Mouse (Mus musculus) liver, embryonic 16.5 days (tissue): ENCODE results near the gene Rcan1. TPM values are rescaled to one million over a fixed set of nuclear protein-coding genes. Genes with fewer than 3 reads are reported as not detected.
A peak's percentile ranks its signal among the peaks of the same experiment; 100 is the strongest.

Source experiments
- ATAC-seq: fragments of 200-750 bp; cut with Nextera tagmentation; 2 replicates; pipeline ENCODE4 v1.8.0; 2017; ENCODE audit warnings: low read depth, mild to moderate bottlenecking, moderate number of reproducible peaks, moderate library complexity
- H3K27ac ChIP-seq: fragments of 300-500 bp; sonication (generic); 2 replicates; pipeline ENCODE4 v1.5.1; 2014; ENCODE audit warnings: mild to moderate bottlenecking, low read length
- H3K27me3 ChIP-seq: fragments of 300-500 bp; sonication (generic); 2 replicates; pipeline ENCODE4 v1.6.1; 2014; ENCODE audit warnings: low read depth, low read length, mixed read lengths; ENCODE audit not compliant: control insufficient read depth, insufficient read depth
- H3K36me3 ChIP-seq: fragments of 300-500 bp; sonication (generic); 2 replicates; pipeline ENCODE4 v1.6.1; 2014; ENCODE audit warnings: mild to moderate bottlenecking; ENCODE audit not compliant: control insufficient read depth, insufficient read depth
- H3K4me1 ChIP-seq: fragments of 300-500 bp; sonication (generic); 2 replicates; pipeline ENCODE4 v1.6.1; 2014; ENCODE audit warnings: low read depth, low read length, mixed read lengths; ENCODE audit not compliant: control insufficient read depth
- H3K4me2 ChIP-seq: fragments of 300-500 bp; sonication (generic); 2 replicates; pipeline ENCODE4 v1.6.1; 2014; ENCODE audit warnings: low read depth, low read length, mixed read lengths
- H3K4me3 ChIP-seq: fragments of 300-500 bp; sonication (generic); 2 replicates; pipeline ENCODE4 v1.5.1; 2014; ENCODE audit warnings: low read depth, mild to moderate bottlenecking, low read length
- H3K9ac ChIP-seq: fragments of 300-500 bp; sonication (generic); 2 replicates; pipeline ENCODE4 v1.6.1; 2014; ENCODE audit warnings: low read depth, low read length
- H3K9me3 ChIP-seq: fragments of 300-500 bp; sonication (generic); replicated peaks from 2 replicates; pipeline ENCODE4 v1.6.1; 2016; ENCODE audit warnings: low read length; ENCODE audit not compliant: control insufficient read depth
- WGBS: fragments of 180-500 bp; shearing (Covaris S2); extraction: QIAGEN DNeasy Blood & Tissue Kit; methylation state at CpG from one replicate; pipeline ENCODE4 v1.1.7; 2014; ENCODE audit not compliant: insufficient replicate concordance; 5-methylcytosine and 5-hydroxymethylcytosine counted together
- polyA plus RNA-seq: library from polyadenylated mRNA; unstranded; fragments of >200 nt; fragmentation: Nextera tagmentation; extraction: Ambion mirVana; gene quantifications from 2 replicates; pipeline ENCODE4 v1.2.1, GENCODE M21; 2015

The Rcan1 gene
- polyA plus RNA-seq, 1 experiment from 2014 or later: 7.4 TPM

DNA sequence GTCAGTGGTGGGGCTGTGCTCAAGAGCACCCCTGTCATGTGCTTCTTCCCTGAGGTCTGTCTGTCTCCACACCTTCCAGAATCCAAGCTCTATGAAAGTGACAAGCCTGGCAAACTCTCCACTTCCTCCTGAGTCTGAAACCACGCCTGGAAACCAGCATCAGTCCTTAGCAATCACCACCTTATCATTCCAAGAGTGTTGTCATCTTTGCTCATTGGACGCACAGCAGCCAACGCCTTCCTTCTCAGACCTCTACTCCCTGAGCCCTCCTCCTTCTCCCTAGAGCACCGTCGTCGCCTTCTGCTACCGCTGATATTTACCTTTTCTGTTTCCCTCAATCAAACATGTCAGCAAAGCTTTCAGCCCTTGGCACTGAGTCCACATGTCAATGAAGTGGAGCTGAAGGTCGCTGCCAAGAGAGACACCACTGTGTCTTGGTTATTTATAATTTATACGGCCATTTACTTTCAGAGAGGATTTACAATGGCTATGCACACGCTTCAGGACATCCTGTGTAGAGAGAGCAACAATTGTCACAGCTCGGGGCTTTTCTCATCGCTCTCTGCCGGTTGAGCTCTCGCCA is 6.2 kb downstream of the Rcan1 start:
- peak overlapping the region; percentile 97 for H3K4me2 ChIP-seq
- WGBS: 27% methylated on average over 14 of the region's 14 CpGs
- H3K27ac ChIP-seq: peak overlapping the region; percentile 4; the same call in 1 of the 2 replicates
- H3K4me3 ChIP-seq: peak overlapping the region; percentile 87
- peak overlapping the region; percentile 89; the same call in 1 of the 2 replicates for H3K9ac ChIP-seq
- peak; percentile 15; the same call in 1 of the 2 replicates for ATAC-seq
- H3K9me3 ChIP-seq: no peaks in the 10 kb centered on the region
- H3K27me3 ChIP-seq: no peaks in the 10 kb centered on the region
- no peaks in the 10 kb centered on the region for H3K36me3 ChIP-seq
- H3K4me1 ChIP-seq: peaks cover 17% of the 10 kb centered on the region

DNA sequence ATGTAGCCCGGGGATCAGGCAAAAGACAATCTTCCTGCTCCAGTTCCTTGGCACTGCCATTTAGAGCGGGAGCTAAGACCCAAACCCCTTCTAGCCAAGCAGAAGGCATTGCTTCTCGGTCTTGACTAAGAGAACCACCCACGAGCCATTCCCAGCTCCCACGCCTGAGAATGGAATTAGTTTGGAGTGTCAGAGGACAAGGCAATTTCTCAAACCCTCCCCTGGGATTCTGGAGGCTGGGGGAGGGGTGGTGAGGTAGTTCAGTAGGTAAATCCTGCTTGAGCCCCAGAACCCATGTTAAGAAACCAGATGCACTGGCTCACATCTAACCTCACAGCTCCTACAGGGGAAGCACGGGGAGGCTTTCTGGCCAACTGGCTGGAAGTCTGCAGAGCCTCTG is 9.3 kb downstream of the Rcan1 start:
- Histone ChIP-seq H3K9me3 (no peaks in the 10 kb centered on the region), H3K9ac (no peak overlapping the region), H3K4me2 (no peak overlapping the region), H3K27me3 (no peaks in the 10 kb centered on the region), H3K4me3 (no peak overlapping the region), H3K36me3 (no peaks in the 10 kb centered on the region), H3K4me1 (peaks cover 20% of the 10 kb centered on the region), H3K27ac (no peak overlapping the region)
- ATAC-seq: no peak
- WGBS: 80% methylated on average over 6 of the region's 6 CpGs

GRCm38 (mm10) chr16:92457594-92457993 is 13.1 kb downstream of the Rcan1 start:
- Histone ChIP-seq H3K36me3 (no peaks in the 10 kb centered on the region), H3K27me3 (no peaks in the 10 kb centered on the region), H3K9ac (no peak overlapping the region), H3K9me3 (no peaks in the 10 kb centered on the region), H3K4me1 (peaks cover 4% of the 10 kb centered on the region; the same call in 1 of the 2 replicates), H3K27ac (no peak overlapping the region), H3K4me3 (no peak overlapping the region), H3K4me2 (no peak overlapping the region)
- ATAC-seq: peak; percentile 78
- 13% methylated on average over 7 of the region's 7 CpGs for WGBS

DNA sequence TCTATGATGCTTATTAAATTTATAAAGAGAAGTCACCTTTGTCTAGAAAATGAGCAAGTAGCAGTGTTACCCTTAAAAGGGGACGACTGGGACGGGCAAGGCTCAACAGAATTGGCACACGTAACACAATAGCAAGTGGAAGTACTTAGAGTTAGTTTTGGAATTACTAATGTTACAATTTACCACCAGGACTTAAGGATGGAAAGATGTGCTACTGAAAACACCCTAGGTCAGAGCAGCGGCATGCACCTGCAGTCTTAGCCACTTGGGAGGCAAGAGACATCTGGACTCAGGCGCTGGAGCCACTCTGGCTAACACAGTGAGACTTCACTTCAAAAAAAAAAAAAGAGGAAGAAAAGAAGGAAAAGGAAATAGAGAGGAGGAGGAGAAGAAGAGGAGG is 14.7 kb downstream of the Rcan1 start:
- no peak for ATAC-seq
- H3K9ac ChIP-seq: no peak overlapping the region
- no peak overlapping the region for H3K27ac ChIP-seq
- WGBS: 75% methylated on average over 5 of the region's 5 CpGs
- H3K9me3 ChIP-seq: no peaks in the 10 kb centered on the region
- no peak overlapping the region for H3K4me2 ChIP-seq
- no peaks in the 10 kb centered on the region for H3K36me3 ChIP-seq
- peaks cover 4% of the 10 kb centered on the region; the same call in 1 of the 2 replicates for H3K4me1 ChIP-seq
- H3K27me3 ChIP-seq: no peaks in the 10 kb centered on the region
- no peak overlapping the region for H3K4me3 ChIP-seq

DNA sequence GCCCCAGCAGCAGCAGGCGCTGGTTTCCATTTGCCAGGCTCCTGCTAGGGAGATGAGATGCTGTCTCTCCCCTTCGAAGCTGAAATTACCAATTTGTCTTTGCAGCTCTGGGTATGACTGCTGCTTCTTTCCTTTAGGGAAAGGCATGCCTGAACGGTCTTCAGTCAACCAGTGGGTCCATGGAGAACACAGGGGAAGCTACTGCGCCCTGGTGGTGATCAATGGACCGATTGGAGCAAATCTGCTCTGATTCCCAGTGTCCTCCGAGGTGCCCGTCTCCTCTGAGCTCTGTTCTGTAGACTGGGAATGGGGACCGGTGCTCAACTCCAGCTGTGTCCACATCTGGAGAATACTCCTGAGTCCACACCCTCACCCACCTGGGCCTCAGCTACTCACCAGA is 15.2 kb downstream of the Rcan1 start:
- Histone ChIP-seq H3K27ac (no peak overlapping the region), H3K9ac (no peak overlapping the region), H3K4me1 (peaks cover 4% of the 10 kb centered on the region; the same call in 1 of the 2 replicates), H3K27me3 (no peaks in the 10 kb centered on the region), H3K4me2 (no peak overlapping the region), H3K36me3 (no peaks in the 10 kb centered on the region), H3K9me3 (no peaks in the 10 kb centered on the region), H3K4me3 (no peak overlapping the region)
- ATAC-seq: no peak
- 76% methylated on average over 8 of the region's 8 CpGs for WGBS

DNA sequence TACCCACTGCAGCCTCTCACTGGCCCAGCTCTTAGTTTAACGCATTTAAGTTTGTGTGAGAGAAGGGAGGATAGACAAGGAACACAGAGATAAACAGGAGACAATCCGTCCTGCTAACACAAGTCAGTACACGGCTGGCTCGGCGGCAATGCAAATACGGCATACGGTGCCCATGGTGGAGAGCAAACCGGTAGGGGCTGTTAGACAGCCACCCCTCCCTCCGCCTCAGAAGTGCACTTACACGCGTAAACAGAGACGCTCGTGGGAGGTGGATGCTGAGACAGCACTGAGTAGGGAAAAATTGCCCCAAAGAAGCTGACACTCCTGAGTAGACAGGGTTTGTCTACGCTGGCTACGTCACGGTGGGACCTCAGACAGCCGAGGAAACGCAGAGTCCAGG is 16.2 kb downstream of the Rcan1 start:
- no peak overlapping the region for H3K27ac ChIP-seq
- H3K4me1 ChIP-seq: peaks cover 4% of the 10 kb centered on the region; the same call in 1 of the 2 replicates
- H3K4me3 ChIP-seq: no peak overlapping the region
- H3K4me2 ChIP-seq: no peak overlapping the region
- 83% methylated on average over 18 of the region's 18 CpGs for WGBS
- H3K36me3 ChIP-seq: no peaks in the 10 kb centered on the region
- no peak for ATAC-seq
- H3K9ac ChIP-seq: no peak overlapping the region
- H3K27me3 ChIP-seq: no peaks in the 10 kb centered on the region
- H3K9me3 ChIP-seq: no peaks in the 10 kb centered on the region

GRCm38 (mm10) chr16:92454002-92454401 is 16.7 kb downstream of the Rcan1 start:
- Histone ChIP-seq H3K4me1 (peaks cover 4% of the 10 kb centered on the region; the same call in 1 of the 2 replicates), H3K36me3 (no peaks in the 10 kb centered on the region), H3K27ac (no peak overlapping the region), H3K4me2 (no peak overlapping the region), H3K4me3 (no peak overlapping the region), H3K27me3 (no peaks in the 10 kb centered on the region), H3K9ac (no peak overlapping the region), H3K9me3 (no peaks in the 10 kb centered on the region)
- no peak for ATAC-seq
- 83% methylated on average over 7 of the region's 7 CpGs for WGBS

DNA sequence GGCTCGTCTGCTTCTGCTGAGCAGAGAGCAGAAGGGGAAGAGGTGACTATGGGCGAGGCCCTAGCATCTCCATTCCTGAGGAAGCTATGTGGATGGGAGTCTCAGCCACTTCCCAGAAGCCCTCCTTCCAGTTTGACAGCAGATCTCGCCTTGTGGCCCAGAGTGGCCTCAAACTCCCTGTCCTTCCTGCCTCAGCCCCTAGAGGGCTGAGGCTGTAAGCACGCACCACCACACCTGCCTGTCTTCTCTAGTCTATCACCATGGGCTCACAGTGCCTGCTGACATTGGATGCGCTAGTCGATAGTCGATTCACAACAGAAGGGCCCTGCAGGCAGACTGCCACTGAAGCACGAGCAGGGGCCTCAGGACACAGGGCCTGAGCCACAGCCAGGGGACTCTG is 18.1 kb downstream of the Rcan1 start:
- Histone ChIP-seq H3K9ac (no peak overlapping the region), H3K4me3 (no peak overlapping the region), H3K9me3 (no peaks in the 10 kb centered on the region), H3K4me1 (peaks cover 4% of the 10 kb centered on the region; the same call in 1 of the 2 replicates), H3K4me2 (no peak overlapping the region), H3K36me3 (no peaks in the 10 kb centered on the region), H3K27me3 (no peaks in the 10 kb centered on the region), H3K27ac (no peak overlapping the region)
- ATAC-seq: no peak
- WGBS: 62% methylated on average over 8 of the region's 8 CpGs

GRCm38 (mm10) chr16:92451516-92452072 is 19.1 kb downstream of the Rcan1 start:
- Histone ChIP-seq H3K36me3 (no peaks in the 10 kb centered on the region), H3K4me2 (no peak overlapping the region), H3K27ac (no peak overlapping the region), H3K4me3 (no peak overlapping the region), H3K9me3 (no peaks in the 10 kb centered on the region), H3K4me1 (no peaks in the 10 kb centered on the region), H3K27me3 (no peaks in the 10 kb centered on the region), H3K9ac (no peak overlapping the region)
- no peak for ATAC-seq
- 81% methylated on average over 17 of the region's 17 CpGs for WGBS
